Mouse (Mus musculus) hindbrain, embryonic 13.5 days (tissue): ENCODE results near the gene Ccna2. TPM values are rescaled to one million over a fixed set of nuclear protein-coding genes. Genes with fewer than 3 reads are reported as not detected.
"Not testable (repeated sequence)": the region's sequence is repeated elsewhere in the genome, so short reads cannot be mapped to it uniquely, and the experiment has no call there.

Experiments
- ATAC-seq: fragments of 200-750 bp; cut with Nextera tagmentation; 2 replicates; pipeline ENCODE4 v1.8.0; 2017; ENCODE audit warnings: moderate TSS enrichment; ENCODE audit not compliant: low FRiP score
- H3K27ac ChIP-seq: fragments of 300-500 bp; sonication (generic); 2 replicates; pipeline ENCODE4 v1.5.1; 2015; ENCODE audit warnings: inconsistent platforms, mild to moderate bottlenecking, moderate library complexity
- H3K27me3 ChIP-seq: fragments of 300-500 bp; sonication (generic); 2 replicates; pipeline ENCODE4 v1.6.1; 2015; ENCODE audit warnings: mild to moderate bottlenecking, inconsistent platforms
- H3K36me3 ChIP-seq: fragments of 300-500 bp; sonication (generic); 2 replicates; pipeline ENCODE4 v1.6.1; 2015; ENCODE audit warnings: mild to moderate bottlenecking, inconsistent platforms
- H3K4me1 ChIP-seq: fragments of 300-500 bp; sonication (generic); replicated peaks from 2 replicates; pipeline ENCODE4 v1.6.1; 2015; ENCODE audit warnings: inconsistent platforms
- H3K4me2 ChIP-seq: fragments of 300-500 bp; sonication (generic); 2 replicates; pipeline ENCODE4 v1.6.1; 2015; ENCODE audit warnings: inconsistent platforms, mild to moderate bottlenecking, moderate library complexity
- H3K4me3 ChIP-seq: fragments of 300-500 bp; sonication (generic); 2 replicates; pipeline ENCODE4 v1.5.1; 2015; ENCODE audit warnings: mild to moderate bottlenecking, inconsistent platforms
- H3K9ac ChIP-seq: fragments of 300-500 bp; sonication (generic); 2 replicates; pipeline ENCODE4 v1.6.1; 2015; ENCODE audit warnings: mild to moderate bottlenecking, inconsistent platforms
- H3K9me3 ChIP-seq: fragments of 300-500 bp; sonication (generic); 2 replicates; pipeline ENCODE4 v1.6.1; 2016; ENCODE audit warnings: inconsistent platforms
- WGBS: fragments of 180-500 bp; shearing (Covaris S2); methylation state at CpG from one replicate; pipeline ENCODE4 v1.1.7; 2015; 5-methylcytosine and 5-hydroxymethylcytosine counted together
- polyA plus RNA-seq: library from polyadenylated mRNA; unstranded; fragments of >200 nt; fragmentation: Nextera tagmentation; extraction: Ambion mirVana; gene quantifications from 2 replicates; pipeline ENCODE4 v1.2.1, GENCODE M21; 2015

Ccna2 gene
- polyA plus RNA-seq, result 44.0 TPM in 2 replicates

DNA sequence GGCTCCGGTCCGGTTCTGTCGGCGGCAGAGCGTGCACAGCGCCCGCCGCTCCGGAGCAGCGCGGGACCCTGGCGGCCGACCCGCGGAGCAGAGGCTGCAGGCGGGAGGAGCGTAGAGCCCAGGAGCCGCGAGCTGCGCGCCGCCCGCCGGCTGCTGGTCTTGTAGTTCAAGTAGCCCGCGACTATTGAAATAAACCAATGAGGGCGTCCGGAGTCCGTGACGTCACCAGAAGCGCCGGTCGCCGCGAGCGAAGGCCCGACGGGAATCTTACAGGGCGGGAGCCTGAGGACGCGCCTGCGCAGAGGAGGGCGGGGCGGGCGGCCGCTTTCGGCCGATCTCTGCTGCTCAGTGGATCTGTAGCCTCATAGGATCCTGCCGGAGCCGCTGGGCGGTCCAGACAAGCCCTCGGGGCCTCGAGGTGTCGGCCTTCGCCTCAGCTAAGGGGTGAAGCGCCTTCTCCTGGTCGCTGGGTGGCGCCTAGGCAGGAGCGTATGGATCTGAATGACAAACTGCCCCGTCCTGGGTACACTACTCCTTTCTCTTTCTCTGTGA, at the start of gene Ccna2:
TSS of gene Ccna2 (minus strand) at position 324 of the 552 bp plus-strand sequence.
- WGBS, result under 1% methylated on average over 60 of the region's 60 CpGs
- peak within 1 kb of the TSS; percentile 57 for H3K4me3 ChIP-seq
- H3K4me1 ChIP-seq, result peaks cover 22% of the 10 kb centered on the region
- peak within 1 kb of the TSS; percentile 72 for H3K9ac ChIP-seq
- H3K27ac ChIP-seq, result peak within 1 kb of the TSS; percentile 88
- H3K36me3 ChIP-seq, result peaks cover 26% of the 10 kb centered on the region
- H3K9me3 ChIP-seq, result no peaks in the 10 kb centered on the region
- ATAC-seq, result peak; percentile 100
- no peaks in the 10 kb centered on the region for H3K27me3 ChIP-seq
- peak within 1 kb of the TSS; percentile 100 for H3K4me2 ChIP-seq

DNA sequence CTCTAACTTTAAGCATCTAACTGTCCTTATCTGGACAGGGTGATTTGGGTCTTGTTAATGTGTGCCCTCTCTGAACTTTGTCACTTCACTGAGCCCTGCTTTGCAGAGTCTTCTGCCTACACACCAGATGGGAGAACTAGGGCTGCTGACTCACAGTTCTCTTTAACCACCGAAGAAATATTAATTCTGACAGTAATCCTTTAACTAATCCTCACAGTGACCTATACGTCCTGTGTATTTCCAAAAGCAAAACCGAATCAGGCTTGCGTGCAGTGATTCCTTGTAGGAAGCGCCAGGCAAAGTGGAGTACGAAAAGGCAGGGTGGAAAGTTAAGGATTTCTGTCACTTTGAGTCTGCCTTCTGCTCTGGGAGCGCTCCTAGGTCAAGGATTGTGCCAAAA, 46.2 kb upstream of the Ccna2 start:
- Histone ChIP-seq H3K27ac (no peak overlapping the region), H3K27me3 (no peaks in the 10 kb centered on the region), H3K4me2 (no peak overlapping the region), H3K4me1 (0 out of 2 replicates have a peak, but pooled peaks cover 6% of the 10 kb centered on the region), H3K9me3 (no peaks in the 10 kb centered on the region), H3K36me3 (0 out of 2 replicates have a peak, but pooled peaks cover 5% of the 10 kb centered on the region), H3K9ac (no peak overlapping the region), H3K4me3 (no peak overlapping the region)
- ATAC-seq, result no peak
- WGBS, result 79% methylated on average over 7 of the region's 7 CpGs

DNA sequence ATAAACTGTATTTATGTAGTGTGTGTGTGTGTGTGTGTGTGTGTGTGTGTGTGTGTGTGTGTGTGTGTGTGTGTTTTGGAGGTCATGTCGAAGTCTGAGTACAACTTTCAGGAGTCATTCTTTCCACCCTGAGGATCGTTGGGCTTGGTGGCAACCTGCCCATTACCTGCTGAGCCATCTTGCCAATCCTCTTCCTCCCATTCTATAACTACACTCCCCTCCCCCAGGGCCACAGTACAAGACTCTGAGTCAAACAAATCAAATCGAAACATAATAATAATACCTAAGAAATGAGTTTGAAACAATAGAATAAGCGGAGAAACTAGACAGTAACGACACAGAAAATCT, 41.9 kb upstream of the Ccna2 start:
- ATAC-seq, result no peak
- Histone ChIP-seq H3K4me1 (peaks cover 11% of the 10 kb centered on the region), H3K9me3 (no peaks in the 10 kb centered on the region), H3K27ac (no peak overlapping the region), H3K27me3 (no peaks in the 10 kb centered on the region), H3K4me2 (peak overlapping the region; percentile 60), H3K9ac (no peak overlapping the region), H3K36me3 (peaks cover 2% of the 10 kb centered on the region; the same call in 1 of the 2 replicates), H3K4me3 (peak overlapping the region; percentile 61; the same call in 1 of the 2 replicates)
- 67% methylated on average over 5 of the region's 5 CpGs for WGBS

DNA sequence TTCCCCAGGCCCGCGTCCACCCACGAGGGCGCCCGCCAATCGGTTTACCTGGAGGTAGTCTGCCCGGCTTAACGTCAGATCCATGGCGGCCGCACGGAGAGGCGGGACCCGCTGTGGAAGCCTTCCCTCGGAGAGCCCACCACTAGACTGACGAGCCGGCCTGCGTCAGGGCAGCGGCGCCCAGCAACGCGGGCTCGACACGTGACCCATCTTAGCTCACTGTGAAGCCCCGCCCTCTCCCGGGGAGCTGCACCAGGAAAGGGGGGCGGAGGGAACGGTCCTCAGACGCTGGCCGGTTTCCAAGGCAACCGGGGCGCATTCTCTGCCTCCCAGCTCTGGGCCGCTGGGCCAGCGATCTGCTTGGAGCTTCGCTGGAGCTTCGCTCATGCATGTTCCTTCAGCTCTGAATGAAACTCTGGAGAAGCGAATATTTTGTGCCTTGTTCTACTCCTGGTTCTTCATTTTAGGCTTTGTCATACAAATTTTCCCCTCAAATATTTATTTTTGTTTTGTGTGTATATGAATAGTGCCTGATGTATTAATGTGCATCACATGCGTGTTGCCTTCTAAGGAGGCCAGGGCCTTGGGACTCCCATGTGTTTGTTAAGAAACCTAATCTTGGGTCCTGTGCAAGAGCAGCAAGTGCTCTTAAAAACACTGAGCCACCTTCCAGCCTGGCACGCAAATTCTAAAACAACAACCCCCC, 41.4 kb upstream of the Ccna2 start, which contains the start of gene Bbs7:
TSS of gene Bbs7 (minus strand) at position 276 of the 706 bp plus-strand sequence.
- H3K9me3 ChIP-seq, result no peaks in the 10 kb centered on the region
- H3K4me2 ChIP-seq, result peak within 1 kb of the TSS; percentile 60
- H3K27me3 ChIP-seq, result no peaks in the 10 kb centered on the region
- ATAC-seq, result peak; percentile 100
- peak within 1 kb of the TSS; percentile 61 for H3K4me3 ChIP-seq
- peaks cover 6% of the 10 kb centered on the region for H3K36me3 ChIP-seq
- peak within 1 kb of the TSS; percentile 82 for H3K9ac ChIP-seq
- peaks cover 11% of the 10 kb centered on the region for H3K4me1 ChIP-seq
- peak within 1 kb of the TSS; percentile 82 for H3K27ac ChIP-seq
- 3% methylated on average over 38 of the region's 38 CpGs for WGBS

- peak overlapping the region; percentile 61 for H3K4me3 ChIP-seq
- peak; percentile 68 for ATAC-seq
- no peaks in the 10 kb centered on the region for H3K27me3 ChIP-seq
- peak overlapping the region; percentile 82 for H3K27ac ChIP-seq
- WGBS, result 5% methylated on average over 6 of the region's 6 CpGs
- peaks cover 6% of the 10 kb centered on the region for H3K36me3 ChIP-seq
- H3K4me1 ChIP-seq, result peaks cover 11% of the 10 kb centered on the region
- no peaks in the 10 kb centered on the region for H3K9me3 ChIP-seq
- peak overlapping the region; percentile 60 for H3K4me2 ChIP-seq
- peak overlapping the region; percentile 82 for H3K9ac ChIP-seq
These were observed 40.7 kb upstream of the Ccna2 start for GRCm38 (mm10) chr3:36612687-36613086.

DNA sequence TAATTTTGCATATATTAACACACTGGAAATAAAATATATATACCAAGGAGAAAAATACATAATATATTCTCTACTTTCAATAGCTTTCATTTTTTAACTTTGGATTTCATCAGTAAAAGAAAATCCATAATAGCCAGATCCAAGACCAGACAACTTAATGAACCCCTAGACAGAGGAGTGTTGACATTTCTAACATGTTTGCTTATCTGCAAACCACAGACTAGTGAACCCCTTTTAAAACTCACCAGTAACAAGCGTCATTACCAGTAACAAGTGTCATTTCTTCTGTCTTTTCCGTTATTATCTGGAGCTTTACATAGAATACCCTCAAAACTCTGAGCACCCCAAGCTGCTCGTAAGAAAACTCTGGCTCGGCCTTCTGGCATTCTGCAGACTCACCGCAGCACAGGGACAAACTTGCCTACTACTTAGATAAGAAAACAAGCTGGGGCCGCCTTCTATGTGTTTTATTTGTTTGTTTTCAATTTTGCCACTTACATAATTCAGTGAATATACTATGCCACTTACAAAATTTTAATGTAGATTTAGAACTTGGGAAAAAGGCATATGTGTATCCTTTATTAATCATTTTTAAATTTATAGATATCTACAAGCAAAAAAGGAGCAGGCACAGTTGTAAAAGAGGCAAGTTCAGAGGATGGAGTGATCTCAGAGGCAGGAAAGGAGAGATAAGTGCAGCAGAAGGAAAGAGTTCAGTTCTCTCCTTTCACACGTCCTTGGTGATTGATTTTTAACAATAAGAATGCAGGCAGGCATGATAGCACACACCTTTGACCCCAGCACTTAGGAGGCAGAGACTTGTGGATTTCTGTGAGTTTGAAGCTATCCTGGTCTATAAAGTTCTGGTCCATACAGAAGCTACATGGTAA, 34.2 kb upstream of the Ccna2 start:
- no peaks in the 10 kb centered on the region for H3K27me3 ChIP-seq
- no peak overlapping the region for H3K27ac ChIP-seq
- 79% methylated on average over 7 of the region's 7 CpGs for WGBS
- no peak overlapping the region for H3K4me2 ChIP-seq
- H3K9ac ChIP-seq, result no peak overlapping the region
- no peaks in the 10 kb centered on the region for H3K4me1 ChIP-seq
- no peaks in the 10 kb centered on the region for H3K9me3 ChIP-seq
- peaks cover 26% of the 10 kb centered on the region for H3K36me3 ChIP-seq
- no peak for ATAC-seq
- H3K4me3 ChIP-seq, result no peak overlapping the region

GRCm38 (mm10) chr3:36599773-36600172, 27.8 kb upstream of the Ccna2 start:
- not testable (repeated sequence) for H3K27ac ChIP-seq, H3K9me3 ChIP-seq, H3K9ac ChIP-seq, H3K4me3 ChIP-seq, H3K4me2 ChIP-seq, H3K27me3 ChIP-seq, H3K4me1 ChIP-seq, ATAC-seq
- 91% methylated on average over 8 of the region's 9 CpGs for WGBS
- peaks cover 26% of the 10 kb centered on the region for H3K36me3 ChIP-seq

GRCm38 (mm10) chr3:36598811-36599210, 26.9 kb upstream of the Ccna2 start:
- Histone ChIP-seq H3K4me3 (no peak overlapping the region), H3K36me3 (peaks cover 28% of the 10 kb centered on the region), H3K9ac (no peak overlapping the region), H3K27ac (no peak overlapping the region), H3K4me1 (no peaks in the 10 kb centered on the region), H3K27me3 (no peaks in the 10 kb centered on the region), H3K4me2 (no peak overlapping the region), H3K9me3 (no peaks in the 10 kb centered on the region)
- ATAC-seq, result no peak
- 77% methylated on average over 3 of the region's 3 CpGs for WGBS

DNA sequence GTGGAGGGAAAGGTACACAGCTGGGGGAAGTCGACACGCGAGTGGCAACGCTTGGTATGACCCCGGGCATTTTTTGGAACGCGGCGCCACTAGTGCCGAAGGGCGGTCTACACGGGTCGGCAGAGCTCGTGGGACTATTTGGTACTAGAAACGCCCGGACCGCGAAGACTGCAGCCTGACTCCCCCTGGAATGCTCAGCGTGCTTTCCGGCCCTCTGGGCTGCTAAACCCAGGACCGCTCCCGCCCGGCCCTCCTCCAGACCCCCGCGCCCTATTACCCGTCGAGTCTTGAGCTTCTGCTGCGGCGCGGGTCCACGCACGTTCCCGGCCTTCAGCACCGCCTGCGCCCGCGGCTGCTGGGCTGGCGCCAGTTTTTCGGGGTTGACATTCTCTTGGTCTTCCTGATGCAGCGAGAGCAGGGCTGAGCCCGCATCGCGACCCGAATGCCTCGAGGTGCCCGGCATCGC, 556 bp downstream of the Ccna2 start:
- peak overlapping the region; percentile 57 for H3K4me3 ChIP-seq
- H3K9me3 ChIP-seq, result no peaks in the 10 kb centered on the region
- peak overlapping the region; percentile 40; the same call in 1 of the 2 replicates for H3K27ac ChIP-seq
- peak overlapping the region; percentile 100 for H3K4me2 ChIP-seq
- ATAC-seq, result no peak; the same call in none of the 2 replicates
- peaks cover 31% of the 10 kb centered on the region for H3K36me3 ChIP-seq
- H3K27me3 ChIP-seq, result no peaks in the 10 kb centered on the region
- H3K4me1 ChIP-seq, result peaks cover 22% of the 10 kb centered on the region
- H3K9ac ChIP-seq, result peak overlapping the region; percentile 72
- under 1% methylated on average over 46 of the region's 46 CpGs for WGBS

GRCm38 (mm10) chr3:36569836-36570235, 2.1 kb downstream of the Ccna2 start:
- H3K4me2 ChIP-seq, result peak overlapping the region; percentile 100
- 93% methylated on average over 5 of the region's 5 CpGs for WGBS
- no peak for ATAC-seq

GRCm38 (mm10) chr3:36563666-36564065, 8.3 kb downstream of the Ccna2 start:
- no peaks in the 10 kb centered on the region for H3K4me1 ChIP-seq
- H3K36me3 ChIP-seq, result peaks cover 86% of the 10 kb centered on the region
- no peak for ATAC-seq
- no peak overlapping the region for H3K4me2 ChIP-seq
- no peak overlapping the region for H3K4me3 ChIP-seq
- H3K9me3 ChIP-seq, result no peaks in the 10 kb centered on the region
- no peak overlapping the region for H3K9ac ChIP-seq
- H3K27me3 ChIP-seq, result no peaks in the 10 kb centered on the region
- 95% methylated on average over 3 of the region's 3 CpGs for WGBS
- no peak overlapping the region for H3K27ac ChIP-seq

More at GRCm38 (mm10) chr3:36569836-36570235, 2.1 kb downstream of the Ccna2 start:
- H3K36me3 ChIP-seq, result peaks cover 40% of the 10 kb centered on the region
- H3K27me3 ChIP-seq, result no peaks in the 10 kb centered on the region
- H3K4me1 ChIP-seq, result peaks cover 22% of the 10 kb centered on the region
- H3K27ac ChIP-seq, result no peak overlapping the region
- H3K9me3 ChIP-seq, result no peaks in the 10 kb centered on the region
- no peak overlapping the region for H3K4me3 ChIP-seq
- H3K9ac ChIP-seq, result no peak overlapping the region

DNA sequence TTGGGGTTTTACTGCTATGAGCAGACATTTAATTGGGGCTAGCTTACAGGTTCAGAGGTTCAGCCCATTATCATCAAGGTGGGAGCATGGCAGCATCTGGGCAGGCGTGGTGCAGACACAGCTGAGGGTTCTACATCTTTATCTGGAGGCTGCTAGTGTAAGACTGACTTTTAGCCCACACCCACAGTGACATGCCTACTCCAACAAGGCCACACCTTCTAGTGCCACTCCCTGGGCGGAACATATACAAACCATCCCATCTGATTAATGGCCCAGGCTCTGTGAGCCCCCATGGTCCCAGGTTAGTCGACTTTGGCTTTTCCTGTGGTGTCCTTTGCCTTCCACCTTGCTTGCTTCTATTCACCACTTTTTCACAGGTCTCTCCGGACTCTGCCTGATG, 12.3 kb downstream of the Ccna2 start:
- Histone ChIP-seq H3K27me3 (no peaks in the 10 kb centered on the region), H3K27ac (no peak overlapping the region), H3K36me3 (peaks cover 88% of the 10 kb centered on the region), H3K4me1 (no peaks in the 10 kb centered on the region), H3K9ac (no peak overlapping the region), H3K4me2 (no peak overlapping the region), H3K9me3 (no peaks in the 10 kb centered on the region), H3K4me3 (no peak overlapping the region)
- no peak for ATAC-seq
- WGBS, result 92% methylated on average over 4 of the region's 4 CpGs
